Mouse (Mus musculus) midbrain, embryonic 14.5 days (tissue): ENCODE results near the gene Sgms2. TPM values are rescaled to one million over a fixed set of nuclear protein-coding genes. Genes with fewer than 3 reads are reported as not detected.

Source experiments
- ATAC-seq: fragments of 200-750 bp; cut with Nextera tagmentation; 2 replicates; pipeline ENCODE4 v1.8.0; 2017; ENCODE audit warnings: moderate number of reproducible peaks, moderate library complexity; ENCODE audit not compliant: low FRiP score, low TSS enrichment
- DNase-seq: peaks from one replicate; pipeline ENCODE4 v3.0.0-alpha.2; 2015
- H3K27ac ChIP-seq: fragments of 300-500 bp; sonication (generic); replicated peaks from 2 replicates; pipeline ENCODE4 v1.5.1; 2014; ENCODE audit warnings: mild to moderate bottlenecking, low read depth, low read length, moderate library complexity
- H3K27me3 ChIP-seq: fragments of 300-500 bp; sonication (generic); 2 replicates; pipeline ENCODE4 v1.6.1; 2014; ENCODE audit warnings: low read length, control low read depth, mixed read lengths; ENCODE audit not compliant: control insufficient read depth, insufficient read depth
- H3K36me3 ChIP-seq: fragments of 300-500 bp; sonication (generic); 2 replicates; pipeline ENCODE4 v1.6.1; 2014; ENCODE audit warnings: low read length, control low read depth; ENCODE audit not compliant: control insufficient read depth, insufficient read depth
- H3K4me1 ChIP-seq: fragments of 300-500 bp; sonication (generic); 2 replicates; pipeline ENCODE4 v1.6.1; 2014; ENCODE audit warnings: mild to moderate bottlenecking, antibody characterized with exemption, low read length, control low read depth; ENCODE audit not compliant: control insufficient read depth, insufficient read depth
- H3K4me2 ChIP-seq: fragments of 300-500 bp; sonication (generic); 2 replicates; pipeline ENCODE4 v1.6.1; 2014; ENCODE audit warnings: mild to moderate bottlenecking, low read length, moderate library complexity
- H3K4me3 ChIP-seq: fragments of 300-500 bp; sonication (generic); replicated peaks from 2 replicates; pipeline ENCODE4 v1.5.1; 2014; ENCODE audit warnings: low read depth, low read length
- H3K9ac ChIP-seq: fragments of 300-500 bp; sonication (generic); replicated peaks from 2 replicates; pipeline ENCODE4 v1.6.1; 2014; ENCODE audit warnings: mild to moderate bottlenecking, low read length, moderate library complexity
- H3K9me3 ChIP-seq: fragments of 300-500 bp; sonication (generic); 2 replicates; pipeline ENCODE4 v1.6.1; 2016; ENCODE audit warnings: low read length, control low read depth, mixed read lengths; ENCODE audit not compliant: control insufficient read depth
- WGBS: fragments of 180-500 bp; shearing (Covaris S2); extraction: QIAGEN DNeasy Blood & Tissue Kit; methylation state at CpG from one replicate; pipeline ENCODE4 v1.1.7; 2014; 5-methylcytosine and 5-hydroxymethylcytosine counted together
- polyA plus RNA-seq: library from polyadenylated mRNA; unstranded; fragments of >200 nt; fragmentation: Nextera tagmentation; extraction: Ambion mirVana; gene quantifications from 2 replicates; pipeline ENCODE4 v1.2.1, GENCODE M21; 2014

Gene Sgms2
- polyA plus RNA-seq, 1 experiment from 2014 or later: 0.93 TPM

GRCm38 (mm10) chr3:131511616-131512015 is 20.4 kb upstream of the Sgms2 start:
- Histone ChIP-seq H3K4me1 (no peaks in the 10 kb centered on the region), H3K27ac (no peak overlapping the region), H3K9ac (no peak overlapping the region), H3K4me3 (no peak overlapping the region), H3K4me2 (no peak overlapping the region), H3K9me3 (no peaks in the 10 kb centered on the region), H3K27me3 (no peaks in the 10 kb centered on the region), H3K36me3 (no peaks in the 10 kb centered on the region)
- ATAC-seq: no peak
- DNase-seq: no peak
- 61% methylated on average over 8 of the region's 8 CpGs for WGBS

GRCm38 (mm10) chr3:131508024-131508423 is 16.8 kb upstream of the Sgms2 start:
- Histone ChIP-seq H3K9me3 (no peaks in the 10 kb centered on the region), H3K4me2 (no peak overlapping the region), H3K36me3 (no peaks in the 10 kb centered on the region), H3K9ac (no peak overlapping the region), H3K27me3 (no peaks in the 10 kb centered on the region), H3K4me3 (no peak overlapping the region), H3K27ac (no peak overlapping the region), H3K4me1 (no peaks in the 10 kb centered on the region)
- ATAC-seq: no peak
- no peak for DNase-seq
- WGBS: 79% methylated on average over 2 of the region's 2 CpGs

GRCm38 (mm10) chr3:131504595-131505223 is 13.5 kb upstream of the Sgms2 start:
- DNase-seq (no peak), ATAC-seq (no peak)
- no peaks in the 10 kb centered on the region for H3K27me3 ChIP-seq
- H3K4me3 ChIP-seq: no peak overlapping the region
- H3K27ac ChIP-seq: no peak overlapping the region
- H3K9me3 ChIP-seq: no peaks in the 10 kb centered on the region
- no peaks in the 10 kb centered on the region for H3K36me3 ChIP-seq
- no peaks in the 10 kb centered on the region for H3K4me1 ChIP-seq
- no peak overlapping the region for H3K4me2 ChIP-seq
- H3K9ac ChIP-seq: no peak overlapping the region
- 90% methylated on average over 14 of the region's 14 CpGs for WGBS

GRCm38 (mm10) chr3:131501677-131502370 is 10.6 kb upstream of the Sgms2 start:
- no peak for DNase-seq
- 55% methylated on average over 10 of the region's 10 CpGs for WGBS
- no peak overlapping the region for H3K4me2 ChIP-seq
- no peaks in the 10 kb centered on the region for H3K4me1 ChIP-seq
- no peak overlapping the region for H3K4me3 ChIP-seq
- no peak overlapping the region for H3K9ac ChIP-seq
- H3K27ac ChIP-seq: no peak overlapping the region
- H3K36me3 ChIP-seq: no peaks in the 10 kb centered on the region
- ATAC-seq: no peak
- no peaks in the 10 kb centered on the region for H3K27me3 ChIP-seq
- H3K9me3 ChIP-seq: no peaks in the 10 kb centered on the region

GRCm38 (mm10) chr3:131499651-131500050 is 8.4 kb upstream of the Sgms2 start:
- Histone ChIP-seq H3K4me1 (no peaks in the 10 kb centered on the region), H3K27me3 (no peaks in the 10 kb centered on the region), H3K4me2 (no peak overlapping the region), H3K9ac (no peak overlapping the region), H3K36me3 (no peaks in the 10 kb centered on the region), H3K9me3 (no peaks in the 10 kb centered on the region), H3K27ac (no peak overlapping the region), H3K4me3 (no peak overlapping the region)
- ATAC-seq: no peak
- no peak for DNase-seq
- WGBS: 84% methylated on average over 6 of the region's 6 CpGs

GRCm38 (mm10) chr3:131496506-131497122 is 5.4 kb upstream of the Sgms2 start:
- ATAC-seq (no peak), DNase-seq (no peak)
- Histone ChIP-seq H3K9me3 (no peaks in the 10 kb centered on the region), H3K4me2 (no peak overlapping the region), H3K36me3 (no peaks in the 10 kb centered on the region), H3K4me3 (no peak overlapping the region), H3K27ac (no peak overlapping the region), H3K9ac (no peak overlapping the region), H3K4me1 (no peaks in the 10 kb centered on the region), H3K27me3 (peaks cover 8% of the 10 kb centered on the region; the same call in 1 of the 2 replicates)
- 46% methylated on average over 10 of the region's 10 CpGs for WGBS

GRCm38 (mm10) chr3:131495076-131495475 is 3.9 kb upstream of the Sgms2 start:
- Histone ChIP-seq H3K9me3 (no peaks in the 10 kb centered on the region), H3K4me1 (0 out of 2 replicates have a peak, but pooled peaks cover 5% of the 10 kb centered on the region), H3K9ac (no peak overlapping the region), H3K36me3 (no peaks in the 10 kb centered on the region), H3K27ac (no peak overlapping the region), H3K27me3 (peaks cover 18% of the 10 kb centered on the region; the same call in 1 of the 2 replicates), H3K4me2 (no peak overlapping the region), H3K4me3 (no peak overlapping the region)
- ATAC-seq (no peak), DNase-seq (no peak)
- WGBS: 61% methylated on average over 1 of the region's 1 CpGs

GRCm38 (mm10) chr3:131493194-131493593 is 2.0 kb upstream of the Sgms2 start:
- Histone ChIP-seq H3K4me3 (no peak overlapping the region), H3K9me3 (no peaks in the 10 kb centered on the region), H3K4me2 (no peak overlapping the region), H3K27me3 (peaks cover 29% of the 10 kb centered on the region; the same call in 1 of the 2 replicates), H3K4me1 (0 out of 2 replicates have a peak, but pooled peaks cover 8% of the 10 kb centered on the region), H3K9ac (no peak overlapping the region), H3K27ac (no peak overlapping the region), H3K36me3 (no peaks in the 10 kb centered on the region)
- DNase-seq (no peak), ATAC-seq (no peak)
- 75% methylated on average over 6 of the region's 6 CpGs for WGBS
